Mouse (Mus musculus): ENCODE results near the gene Cog7. TPM values are rescaled to one million over a fixed set of nuclear protein-coding genes. Genes with fewer than 3 reads are reported as not detected.
A peak's percentile ranks its signal among the peaks of the same experiment; 100 is the strongest.

Cog7 gene
- polyA plus RNA-seq, 1 experiment from 2014 or later = 26.1 TPM

GRCm38 (mm10) chr7:121939729-121940128, 41.8 kb downstream of the Cog7 start:
- Histone ChIP-seq H3K4me1 (replicated peaks; ENCODE audit: control insufficient read depth, insufficient read depth, low read length) (peaks cover 24% of the 10 kb centered on the region), H3K27ac (ENCODE audit: low read length) (no peak overlapping the region), H3K4me2 (ENCODE audit: low read depth, low read length) (no peak overlapping the region), H3K4me3 (ENCODE audit: low read length) (no peak overlapping the region), H3K9me3 (ENCODE audit: control insufficient read depth, low read length) (no peaks in the 10 kb centered on the region), H3K9ac (ENCODE audit: low read length) (no peak overlapping the region), H3K36me3 (ENCODE audit: control insufficient read depth, insufficient read depth, low read length) (peaks cover 4% of the 10 kb centered on the region; the same call in 1 of the 2 replicates), H3K27me3 (ENCODE audit: control insufficient read depth, insufficient read depth, low read depth, low read length) (no peaks in the 10 kb centered on the region)
- 14% methylated on average over 4 of the region's 4 CpGs for WGBS
- peak; percentile 22; the same call in 1 of the 2 replicates for ATAC-seq (ENCODE audit: low read depth)

GRCm38 (mm10) chr7:121939244-121939643, 42.3 kb downstream of the Cog7 start:
- no peaks in the 10 kb centered on the region for H3K9me3 ChIP-seq (ENCODE audit: control insufficient read depth, low read length)
- no peak overlapping the region for H3K4me3 ChIP-seq (ENCODE audit: low read length)
- no peak overlapping the region for H3K9ac ChIP-seq (ENCODE audit: low read length)
- H3K36me3 ChIP-seq (ENCODE audit: control insufficient read depth, insufficient read depth, low read length) = peaks cover 4% of the 10 kb centered on the region; the same call in 1 of the 2 replicates
- H3K4me1 ChIP-seq (replicated peaks; ENCODE audit: control insufficient read depth, insufficient read depth, low read length) = peaks cover 29% of the 10 kb centered on the region
- no peaks in the 10 kb centered on the region for H3K27me3 ChIP-seq (ENCODE audit: control insufficient read depth, insufficient read depth, low read depth, low read length)
- ATAC-seq (ENCODE audit: low read depth) = no peak
- WGBS = 40% methylated on average over 6 of the region's 6 CpGs
- no peak overlapping the region for H3K4me2 ChIP-seq (ENCODE audit: low read depth, low read length)
- H3K27ac ChIP-seq (ENCODE audit: low read length) = no peak overlapping the region

GRCm38 (mm10) chr7:121938124-121938891, 43.2 kb downstream of the Cog7 start:
- peaks cover 4% of the 10 kb centered on the region; the same call in 1 of the 2 replicates for H3K36me3 ChIP-seq (ENCODE audit: control insufficient read depth, insufficient read depth, low read length)
- no peak overlapping the region for H3K9ac ChIP-seq (ENCODE audit: low read length)
- no peaks in the 10 kb centered on the region for H3K9me3 ChIP-seq (ENCODE audit: control insufficient read depth, low read length)
- no peak overlapping the region for H3K4me3 ChIP-seq (ENCODE audit: low read length)
- H3K4me2 ChIP-seq (ENCODE audit: low read depth, low read length) = no peak overlapping the region
- no peak overlapping the region for H3K27ac ChIP-seq (ENCODE audit: low read length)
- no peaks in the 10 kb centered on the region for H3K27me3 ChIP-seq (ENCODE audit: control insufficient read depth, insufficient read depth, low read depth, low read length)
- ATAC-seq (ENCODE audit: low read depth) = no peak
- H3K4me1 ChIP-seq (replicated peaks; ENCODE audit: control insufficient read depth, insufficient read depth, low read length) = peaks cover 33% of the 10 kb centered on the region
- WGBS = 75% methylated on average over 8 of the region's 8 CpGs

DNA sequence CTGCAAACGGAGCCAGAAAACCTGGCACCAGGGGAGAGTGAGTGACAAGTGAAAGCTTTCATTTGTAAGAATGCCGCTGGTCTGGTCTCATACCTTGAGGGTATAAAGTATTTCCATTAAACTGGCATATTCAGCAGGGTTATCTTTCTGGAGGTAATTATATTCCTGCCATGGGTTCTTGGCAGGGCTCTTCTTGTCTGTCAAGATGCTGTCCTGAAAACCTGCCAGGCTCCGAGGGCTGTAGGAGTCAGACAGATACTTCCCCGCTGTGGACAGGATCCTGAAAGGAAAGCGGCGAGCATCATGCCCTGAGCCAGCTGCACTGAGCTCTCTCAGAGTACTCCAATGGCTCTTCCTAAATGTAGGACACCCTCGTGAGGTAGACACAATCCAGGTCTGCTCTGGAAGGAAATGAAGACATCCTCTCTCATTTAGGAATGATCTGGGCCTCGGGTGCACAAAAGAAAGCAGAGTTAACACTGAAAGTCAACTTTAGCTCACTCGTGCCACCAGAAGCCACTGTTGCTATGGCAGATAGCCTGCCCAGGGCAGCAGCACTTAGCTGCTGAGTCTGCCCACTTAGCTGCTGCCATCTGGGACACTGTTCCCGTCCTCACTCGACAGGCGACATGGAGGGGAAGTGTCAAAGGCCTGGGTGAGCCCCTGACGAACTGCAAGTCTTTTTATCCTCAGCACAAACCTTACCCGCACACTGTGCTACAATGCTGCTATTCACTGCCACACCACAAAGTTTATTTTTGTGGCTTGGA, 44.5 kb downstream of the Cog7 start:
- Histone ChIP-seq H3K4me2 (ENCODE audit: low read depth, low read length) (no peak overlapping the region), H3K4me3 (ENCODE audit: low read length) (no peak overlapping the region), H3K36me3 (ENCODE audit: control insufficient read depth, insufficient read depth, low read length) (no peaks in the 10 kb centered on the region), H3K9me3 (ENCODE audit: control insufficient read depth, low read length) (no peaks in the 10 kb centered on the region), H3K4me1 (replicated peaks; ENCODE audit: control insufficient read depth, insufficient read depth, low read length) (peaks cover 33% of the 10 kb centered on the region), H3K27ac (ENCODE audit: low read length) (no peak overlapping the region), H3K27me3 (ENCODE audit: control insufficient read depth, insufficient read depth, low read depth, low read length) (no peaks in the 10 kb centered on the region), H3K9ac (ENCODE audit: low read length) (no peak overlapping the region; the same call in 1 of the 2 replicates)
- WGBS = 51% methylated on average over 14 of the region's 14 CpGs
- no peak for ATAC-seq (ENCODE audit: low read depth)

GRCm38 (mm10) chr7:121935906-121936794, 45.4 kb downstream of the Cog7 start:
- WGBS = 50% methylated on average over 12 of the region's 12 CpGs
- H3K4me3 ChIP-seq (ENCODE audit: low read length) = no peak overlapping the region
- H3K9me3 ChIP-seq (ENCODE audit: control insufficient read depth, low read length) = no peaks in the 10 kb centered on the region
- no peak for ATAC-seq (ENCODE audit: low read depth)
- no peak overlapping the region for H3K27ac ChIP-seq (ENCODE audit: low read length)
- no peak overlapping the region for H3K4me2 ChIP-seq (ENCODE audit: low read depth, low read length)
- peaks cover 33% of the 10 kb centered on the region for H3K4me1 ChIP-seq (replicated peaks; ENCODE audit: control insufficient read depth, insufficient read depth, low read length)
- H3K9ac ChIP-seq (ENCODE audit: low read length) = no peak overlapping the region
- H3K36me3 ChIP-seq (ENCODE audit: control insufficient read depth, insufficient read depth, low read length) = no peaks in the 10 kb centered on the region
- H3K27me3 ChIP-seq (ENCODE audit: control insufficient read depth, insufficient read depth, low read depth, low read length) = no peaks in the 10 kb centered on the region

GRCm38 (mm10) chr7:121934346-121934745, 47.2 kb downstream of the Cog7 start:
- WGBS = 70% methylated on average over 2 of the region's 2 CpGs
- no peak for ATAC-seq (ENCODE audit: low read depth)
- Histone ChIP-seq H3K4me3 (ENCODE audit: low read length) (no peak overlapping the region), H3K27me3 (ENCODE audit: control insufficient read depth, insufficient read depth, low read depth, low read length) (no peaks in the 10 kb centered on the region), H3K9me3 (ENCODE audit: control insufficient read depth, low read length) (no peaks in the 10 kb centered on the region), H3K9ac (ENCODE audit: low read length) (no peak overlapping the region), H3K36me3 (ENCODE audit: control insufficient read depth, insufficient read depth, low read length) (no peaks in the 10 kb centered on the region), H3K4me2 (ENCODE audit: low read depth, low read length) (no peak overlapping the region), H3K27ac (ENCODE audit: low read length) (peak overlapping the region; percentile 68), H3K4me1 (replicated peaks; ENCODE audit: control insufficient read depth, insufficient read depth, low read length) (peaks cover 25% of the 10 kb centered on the region)

GRCm38 (mm10) chr7:121933675-121934074, 47.8 kb downstream of the Cog7 start:
- Histone ChIP-seq H3K9me3 (ENCODE audit: control insufficient read depth, low read length) (no peaks in the 10 kb centered on the region), H3K9ac (ENCODE audit: low read length) (no peak overlapping the region), H3K4me2 (ENCODE audit: low read depth, low read length) (no peak overlapping the region), H3K4me1 (replicated peaks; ENCODE audit: control insufficient read depth, insufficient read depth, low read length) (peaks cover 21% of the 10 kb centered on the region), H3K27me3 (ENCODE audit: control insufficient read depth, insufficient read depth, low read depth, low read length) (no peaks in the 10 kb centered on the region), H3K36me3 (ENCODE audit: control insufficient read depth, insufficient read depth, low read length) (no peaks in the 10 kb centered on the region), H3K27ac (ENCODE audit: low read length) (0 out of 2 replicates have a peak overlapping the region, but pooled peaks have one; percentile 36), H3K4me3 (ENCODE audit: low read length) (no peak overlapping the region)
- WGBS = 57% methylated on average over 6 of the region's 6 CpGs
- ATAC-seq (ENCODE audit: low read depth) = peak; percentile 18; the same call in 1 of the 2 replicates

DNA sequence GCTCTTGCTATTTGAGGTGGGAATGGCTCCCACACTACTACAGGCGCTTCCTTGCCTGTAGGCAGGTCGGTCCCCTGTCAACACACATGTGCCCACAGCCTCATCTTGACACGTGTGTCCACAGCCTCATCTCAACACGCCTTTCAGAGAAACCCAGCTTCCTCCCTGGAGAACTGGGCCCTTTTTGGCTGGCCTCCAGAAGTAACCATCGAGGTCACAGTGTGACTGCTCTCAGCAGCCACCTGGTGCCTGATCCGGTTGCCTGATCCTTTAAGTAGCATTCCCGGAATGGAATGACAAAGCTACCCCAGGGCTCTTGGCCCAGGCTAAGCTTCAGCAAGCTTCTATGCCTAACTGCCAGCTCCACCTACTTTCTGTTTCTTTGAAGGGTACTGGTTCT, 50.3 kb downstream of the Cog7 start:
- WGBS = 52% methylated on average over 7 of the region's 7 CpGs
- H3K9ac ChIP-seq (ENCODE audit: low read length) = no peak overlapping the region
- no peaks in the 10 kb centered on the region; the same call in 1 of the 2 replicates for H3K36me3 ChIP-seq (ENCODE audit: control insufficient read depth, insufficient read depth, low read length)
- no peak overlapping the region for H3K4me2 ChIP-seq (ENCODE audit: low read depth, low read length)
- peak; percentile 47 for ATAC-seq (ENCODE audit: low read depth)
- no peaks in the 10 kb centered on the region for H3K9me3 ChIP-seq (ENCODE audit: control insufficient read depth, low read length)
- peaks cover 10% of the 10 kb centered on the region for H3K4me1 ChIP-seq (replicated peaks; ENCODE audit: control insufficient read depth, insufficient read depth, low read length)
- no peak overlapping the region for H3K4me3 ChIP-seq (ENCODE audit: low read length)
- H3K27ac ChIP-seq (ENCODE audit: low read length) = no peak overlapping the region; the same call in none of the 2 replicates
- H3K27me3 ChIP-seq (ENCODE audit: control insufficient read depth, insufficient read depth, low read depth, low read length) = no peaks in the 10 kb centered on the region

Data from lung, embryonic 16.5 days (tissue).